Mouse (Mus musculus) limb, embryonic 12.5 days (tissue): Measurements from ENCODE around the gene Gm10639. TPM values are rescaled to one million over a fixed set of nuclear protein-coding genes. Genes with fewer than 3 reads are reported as not detected.
"Not testable (repeated sequence)": the region's sequence is repeated elsewhere in the genome, so short reads cannot be mapped to it uniquely, and the experiment has no call there.

Source experiments
- ATAC-seq: fragments of 200-750 bp; cut with Nextera tagmentation; 2 replicates; pipeline ENCODE4 v1.8.0; 2017; ENCODE audit warnings: low read depth, moderate TSS enrichment; ENCODE audit not compliant: insufficient number of reproducible peaks, insufficient read depth, low FRiP score, low TSS enrichment
- H3K27ac ChIP-seq: fragments of 300-500 bp; sonication (generic); 2 replicates; pipeline ENCODE4 v1.5.1; 2016; ENCODE audit warnings: mild to moderate bottlenecking, moderate library complexity
- H3K27me3 ChIP-seq: fragments of 300-500 bp; sonication (generic); 2 replicates; pipeline ENCODE4 v1.6.1; 2016; ENCODE audit warnings: mild to moderate bottlenecking, moderate library complexity
- H3K36me3 ChIP-seq: fragments of 300-500 bp; sonication (generic); 2 replicates; pipeline ENCODE4 v1.6.1; 2016; ENCODE audit warnings: mild to moderate bottlenecking, moderate library complexity
- H3K4me1 ChIP-seq: fragments of 300-500 bp; sonication (generic); replicated peaks from 2 replicates; pipeline ENCODE4 v1.6.1; 2016
- H3K4me2 ChIP-seq: fragments of 300-500 bp; sonication (generic); 2 replicates; pipeline ENCODE4 v1.6.1; 2016; ENCODE audit warnings: mild to moderate bottlenecking, moderate library complexity
- H3K4me3 ChIP-seq: fragments of 300-500 bp; sonication (generic); replicated peaks from 2 replicates; pipeline ENCODE4 v1.5.1; 2016; ENCODE audit warnings: mild to moderate bottlenecking
- H3K9ac ChIP-seq: fragments of 300-500 bp; sonication (generic); replicated peaks from 2 replicates; pipeline ENCODE4 v1.6.1; 2016; ENCODE audit warnings: mild to moderate bottlenecking, moderate library complexity
- H3K9me3 ChIP-seq: fragments of 300-500 bp; sonication (generic); 2 replicates; pipeline ENCODE4 v1.6.1; 2016; ENCODE audit warnings: mild to moderate bottlenecking, moderate library complexity
- WGBS: fragments of 180-500 bp; shearing (Covaris S2); methylation state at CpG from one replicate; pipeline ENCODE4 v1.1.7; 2016; 5-methylcytosine and 5-hydroxymethylcytosine counted together
- polyA plus RNA-seq: library from polyadenylated mRNA; unstranded; fragments of >200 nt; fragmentation: Nextera tagmentation; extraction: Ambion mirVana; gene quantifications from 2 replicates; pipeline ENCODE4 v1.2.1, GENCODE M21; 2016

Gm10639 gene
- polyA plus RNA-seq, 1 experiment from 2014 or later, result not detected

DNA sequence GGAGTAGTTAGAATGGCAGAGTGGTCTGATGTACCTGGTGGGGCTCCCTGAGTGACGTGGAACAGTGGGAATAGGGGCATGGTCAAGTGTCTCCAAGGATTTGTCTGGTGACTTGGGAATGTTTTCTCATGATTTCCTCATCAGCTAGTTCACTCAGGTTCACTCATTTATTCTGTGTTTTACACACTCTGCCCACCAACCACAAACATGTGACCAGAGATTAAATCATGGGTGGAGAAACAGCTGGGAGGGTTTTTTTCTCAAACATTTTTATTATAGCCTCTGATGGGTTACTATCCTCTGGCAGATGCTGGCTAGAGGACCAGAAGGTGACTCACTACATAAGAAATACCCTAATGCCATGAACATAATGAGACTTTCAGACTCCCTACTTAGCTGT, 8.5 kb downstream of the Gm10639 start:
- H3K9ac ChIP-seq, result no peak overlapping the region

DNA sequence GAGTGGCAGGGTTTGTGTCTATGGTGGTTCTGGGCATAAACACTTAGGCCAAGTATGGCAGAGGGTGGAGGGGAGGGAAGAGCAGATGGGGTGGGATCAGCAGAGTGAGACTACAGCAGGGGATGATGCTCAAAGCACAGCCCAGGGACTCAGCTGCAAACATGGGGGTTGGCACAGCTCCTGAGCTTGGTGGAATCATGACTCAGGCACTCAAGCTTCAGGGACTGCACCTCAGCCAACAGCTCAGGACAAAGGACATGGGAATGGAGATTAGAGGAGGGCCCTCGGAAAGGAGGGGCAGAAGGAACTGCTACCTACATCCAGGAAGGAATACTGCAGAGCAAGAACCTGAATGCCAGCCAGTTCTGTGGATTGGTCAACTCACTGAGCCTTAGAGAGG, 9.4 kb downstream of the Gm10639 start:
- not testable (repeated sequence) for H3K27me3 ChIP-seq, H3K4me1 ChIP-seq, H3K36me3 ChIP-seq, ATAC-seq, H3K9ac ChIP-seq, H3K4me3 ChIP-seq, H3K9me3 ChIP-seq, H3K4me2 ChIP-seq, H3K27ac ChIP-seq
- 72% methylated on average over 1 of the region's 1 CpGs for WGBS

More for the DNA sequence above, 8.5 kb downstream of the Gm10639 start:
- 65% methylated on average over 1 of the region's 1 CpGs for WGBS
- Histone ChIP-seq H3K4me3 (no peak overlapping the region), H3K27ac (no peak overlapping the region), H3K36me3 (no peaks in the 10 kb centered on the region), H3K4me1 (no peaks in the 10 kb centered on the region), H3K9me3 (no peaks in the 10 kb centered on the region), H3K27me3 (no peaks in the 10 kb centered on the region), H3K4me2 (no peak overlapping the region)
- no peak for ATAC-seq

DNA sequence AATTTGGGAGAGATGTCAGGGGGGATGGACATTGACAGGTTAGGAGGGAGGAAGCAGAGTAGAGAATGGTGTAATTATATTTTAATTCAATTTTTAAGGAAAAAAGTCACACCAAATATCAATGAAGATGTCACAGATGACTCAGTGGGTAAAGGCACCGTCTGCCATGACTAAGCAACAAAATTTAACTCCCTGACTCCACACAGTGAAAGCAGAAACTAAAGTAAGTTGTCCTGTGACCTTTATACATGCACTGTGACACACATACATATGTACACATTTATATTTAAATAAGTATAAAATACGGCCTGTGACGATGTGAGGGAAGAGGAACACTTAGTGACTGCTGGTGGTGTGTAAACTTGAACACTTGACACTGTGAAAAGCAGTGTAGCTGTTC, 18.4 kb downstream of the Gm10639 start:
- not testable (repeated sequence) for H3K27me3 ChIP-seq, H3K36me3 ChIP-seq, H3K27ac ChIP-seq, H3K4me3 ChIP-seq, H3K4me1 ChIP-seq, H3K9ac ChIP-seq, ATAC-seq, H3K4me2 ChIP-seq, H3K9me3 ChIP-seq
- 84% methylated on average over 3 of the region's 3 CpGs for WGBS

DNA sequence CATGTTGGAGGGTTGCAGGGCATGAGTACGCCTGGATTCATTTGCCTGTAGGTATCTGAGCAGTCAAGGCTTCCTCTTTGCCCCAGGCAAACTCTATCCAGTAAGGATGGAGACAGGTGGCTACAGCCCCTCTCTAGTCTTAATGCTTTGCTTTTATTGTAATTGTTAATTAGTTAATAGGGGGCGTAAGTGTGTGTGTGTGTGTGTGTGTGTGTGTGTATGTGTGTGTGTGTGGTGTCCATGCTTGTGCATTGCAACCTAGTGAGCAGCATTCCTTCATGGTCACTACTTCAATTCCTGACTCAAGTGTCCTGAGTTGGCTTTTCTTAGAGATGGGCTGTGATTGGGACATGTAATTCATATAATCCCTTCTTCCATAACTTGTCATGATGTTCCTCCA, 25.0 kb downstream of the Gm10639 start, which contains the start of gene Omt2a:
Omt2a (minus strand) TSS at position 101 of the 400 bp plus-strand sequence.
- no peak within 1 kb of the TSS for H3K27ac ChIP-seq
- WGBS, result 79% methylated on average over 2 of the region's 2 CpGs

DNA sequence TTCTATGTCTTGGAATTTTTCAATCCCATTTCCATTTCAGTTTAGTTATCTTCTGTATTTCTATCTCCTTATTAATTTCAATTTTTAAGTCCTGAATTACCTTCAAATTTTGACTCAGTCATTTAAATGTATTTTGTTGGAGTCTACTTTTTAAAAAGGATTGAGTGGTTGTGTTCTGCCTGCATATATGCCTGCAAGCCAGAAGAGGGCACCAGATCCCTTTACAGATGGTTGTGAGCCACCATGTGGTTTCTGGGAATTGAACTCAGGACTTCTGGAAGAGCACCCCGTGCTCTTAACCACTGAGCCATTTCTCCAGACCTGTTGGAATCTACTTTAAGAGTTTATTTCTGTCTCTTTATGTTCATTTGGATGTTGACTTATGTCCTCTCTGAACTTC, 29.8 kb downstream of the Gm10639 start:
- Histone ChIP-seq H3K4me2 (no peak overlapping the region), H3K27me3 (no peaks in the 10 kb centered on the region), H3K9ac (no peak overlapping the region), H3K4me1 (no peaks in the 10 kb centered on the region), H3K36me3 (no peaks in the 10 kb centered on the region), H3K27ac (no peak overlapping the region), H3K9me3 (no peaks in the 10 kb centered on the region), H3K4me3 (no peak overlapping the region)
- no peak for ATAC-seq
- WGBS, result 37% methylated on average over 1 of the region's 1 CpGs

More for the DNA sequence above, 25.0 kb downstream of the Gm10639 start, which contains the start of gene Omt2a:
- no peak for ATAC-seq
- H3K4me1 ChIP-seq, result no peaks in the 10 kb centered on the region
- H3K36me3 ChIP-seq, result no peaks in the 10 kb centered on the region
- H3K4me2 ChIP-seq, result no peak within 1 kb of the TSS
- H3K4me3 ChIP-seq, result no peak within 1 kb of the TSS
- H3K9me3 ChIP-seq, result no peaks in the 10 kb centered on the region
- H3K9ac ChIP-seq, result no peak within 1 kb of the TSS
- H3K27me3 ChIP-seq, result no peaks in the 10 kb centered on the region

DNA sequence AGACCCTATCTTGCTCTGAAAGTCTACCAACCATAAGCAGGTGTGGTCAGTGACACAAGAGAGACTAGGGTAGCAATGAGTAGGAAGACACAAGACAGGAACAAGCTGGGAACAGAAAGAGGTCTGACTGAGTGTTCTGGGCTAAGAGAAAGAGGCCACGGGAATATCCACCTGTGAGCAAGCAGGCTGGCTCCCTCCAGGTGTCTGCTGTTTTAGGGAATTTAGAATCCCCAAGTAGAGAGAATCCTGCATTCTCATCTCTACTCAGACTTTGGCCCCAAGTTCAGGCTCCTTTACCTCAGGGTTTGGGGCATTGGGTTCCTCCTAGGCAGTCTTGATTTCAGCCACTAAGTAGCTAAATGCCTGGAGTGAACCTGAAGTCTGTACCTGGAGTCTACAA, 37.6 kb downstream of the Gm10639 start, which contains the start of gene Omt2b:
Omt2b (plus strand) TSS at position 301 of the 400 bp plus-strand sequence.
- not testable (repeated sequence) for H3K4me1 ChIP-seq

DNA sequence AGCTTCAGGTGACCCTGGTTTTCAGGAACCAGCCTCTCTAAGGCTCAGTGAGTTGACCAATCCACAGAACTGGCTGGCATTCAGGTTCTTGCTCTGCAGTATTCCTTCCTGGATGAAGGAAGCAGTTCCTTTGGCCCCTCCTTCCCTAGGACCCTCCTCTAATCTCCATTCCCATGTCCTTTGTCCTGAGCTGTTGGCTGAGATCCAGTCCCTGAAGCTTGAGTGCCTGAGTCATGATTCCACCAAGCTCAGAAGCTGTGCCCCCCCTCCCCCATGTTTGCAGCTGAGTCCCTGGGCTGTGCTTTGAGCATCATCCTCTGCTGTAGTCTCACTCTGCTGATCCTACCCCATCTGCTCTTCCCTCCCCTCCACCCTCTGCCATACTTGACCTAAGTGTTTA, 47.3 kb downstream of the Gm10639 start:
- H3K27me3 ChIP-seq, ATAC-seq: not testable (repeated sequence)

More for the DNA sequence above, 37.6 kb downstream of the Gm10639 start, which contains the start of gene Omt2b:
- not testable (repeated sequence) for H3K27ac ChIP-seq, H3K9me3 ChIP-seq, H3K4me2 ChIP-seq, H3K27me3 ChIP-seq, H3K4me3 ChIP-seq, H3K36me3 ChIP-seq, H3K9ac ChIP-seq, ATAC-seq
- WGBS, result 77% methylated on average over 1 of the region's 1 CpGs

DNA sequence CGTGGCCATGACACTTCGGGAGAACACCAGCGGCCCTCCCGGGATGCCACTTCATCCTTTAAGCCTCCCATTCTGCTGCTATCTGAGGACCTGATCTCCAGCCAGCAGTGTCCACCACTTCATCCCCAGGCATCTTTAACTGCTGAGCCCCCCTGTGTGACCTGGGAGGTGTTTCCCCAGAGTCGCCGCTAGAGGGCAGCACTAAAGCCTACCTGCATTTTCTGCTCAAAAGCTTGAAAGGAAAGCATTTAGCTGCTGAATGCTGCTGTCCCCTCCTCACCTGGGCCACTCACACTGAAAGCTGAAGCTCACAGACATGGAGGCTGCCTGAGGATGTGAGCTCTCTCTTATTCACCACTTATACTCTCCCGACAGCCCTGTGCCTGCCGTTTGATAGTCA, 50.6 kb downstream of the Gm10639 start:
- H3K4me1 ChIP-seq, H3K4me3 ChIP-seq, H3K9me3 ChIP-seq, H3K9ac ChIP-seq, H3K4me2 ChIP-seq, H3K27me3 ChIP-seq, ATAC-seq, H3K36me3 ChIP-seq, H3K27ac ChIP-seq: not testable (repeated sequence)
- WGBS, result 19% methylated on average over 8 of the region's 8 CpGs

More for the DNA sequence above, 47.3 kb downstream of the Gm10639 start:
- not testable (repeated sequence) for H3K27ac ChIP-seq, H3K9ac ChIP-seq, H3K9me3 ChIP-seq, H3K4me2 ChIP-seq, H3K36me3 ChIP-seq, H3K4me1 ChIP-seq, H3K4me3 ChIP-seq

DNA sequence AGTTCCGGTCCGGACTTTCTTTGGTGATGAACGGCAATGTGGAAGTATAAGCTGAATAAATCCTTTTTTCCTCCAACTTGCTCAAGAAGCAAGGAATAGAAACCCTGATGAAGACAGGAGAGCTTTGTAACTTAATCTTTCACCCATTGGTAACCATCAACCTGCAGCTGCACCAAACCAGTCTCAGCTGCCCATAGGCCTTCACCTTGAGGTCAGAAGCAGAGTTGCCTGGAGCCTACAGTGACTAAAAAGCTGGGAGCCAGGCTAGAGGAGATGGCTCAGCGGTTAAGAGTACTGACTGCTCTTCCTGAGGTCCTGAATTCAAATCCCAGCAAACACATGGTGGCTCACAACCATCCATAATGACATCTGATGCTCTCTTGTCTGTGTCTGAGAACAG, 52.8 kb downstream of the Gm10639 start:
- not testable (repeated sequence) for H3K27ac ChIP-seq, ATAC-seq, H3K4me1 ChIP-seq, H3K27me3 ChIP-seq, H3K9ac ChIP-seq, H3K4me3 ChIP-seq, H3K36me3 ChIP-seq, H3K4me2 ChIP-seq, H3K9me3 ChIP-seq
- 85% methylated on average over 4 of the region's 4 CpGs for WGBS

DNA sequence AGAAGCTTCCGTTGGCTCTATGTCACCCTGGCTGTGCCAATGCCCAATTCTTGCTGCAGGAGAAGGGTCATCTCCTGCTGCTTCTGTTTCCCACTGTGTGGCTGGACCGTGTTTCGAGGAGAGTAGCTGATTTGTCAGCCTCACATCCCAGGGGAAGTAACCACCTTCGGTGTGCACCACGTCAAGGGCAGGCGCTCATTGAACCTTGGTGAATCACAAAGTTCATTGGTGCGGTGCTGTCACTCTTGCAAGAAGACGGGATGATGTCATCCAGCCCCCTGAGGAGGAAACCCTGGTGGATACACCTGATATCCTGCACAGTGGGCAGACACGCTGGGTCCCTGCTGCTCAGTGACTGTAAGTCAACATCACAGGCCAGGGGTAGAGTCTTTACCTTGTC, 53.3 kb downstream of the Gm10639 start:
- not testable (repeated sequence) for H3K4me2 ChIP-seq, H3K9me3 ChIP-seq, H3K27ac ChIP-seq, H3K36me3 ChIP-seq, ATAC-seq, H3K27me3 ChIP-seq, H3K9ac ChIP-seq, H3K4me1 ChIP-seq, H3K4me3 ChIP-seq
- WGBS, result 88% methylated on average over 9 of the region's 9 CpGs

DNA sequence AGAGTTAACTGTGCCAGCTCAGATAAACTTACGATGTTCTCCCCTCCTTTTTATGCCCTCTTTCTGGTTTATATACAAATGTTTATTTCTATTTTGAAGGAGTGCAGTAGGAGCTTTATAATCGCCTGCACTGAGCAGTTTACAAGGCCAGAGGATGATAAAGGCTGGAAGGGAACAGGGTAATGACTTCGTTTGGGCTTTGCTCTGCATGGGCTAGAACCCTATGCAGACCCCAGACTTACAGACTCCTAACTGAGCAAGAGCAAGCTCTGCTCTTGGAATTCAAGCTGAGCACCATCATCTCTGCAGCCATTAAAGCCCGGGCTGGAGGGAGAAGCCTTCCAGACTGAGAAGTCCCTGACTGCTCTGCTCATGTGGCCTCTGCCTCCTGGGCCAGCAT, 55.5 kb downstream of the Gm10639 start:
- H3K9ac ChIP-seq, ATAC-seq, H3K4me2 ChIP-seq, H3K27me3 ChIP-seq, H3K36me3 ChIP-seq, H3K4me1 ChIP-seq, H3K9me3 ChIP-seq, H3K4me3 ChIP-seq, H3K27ac ChIP-seq: not testable (repeated sequence)
- WGBS, result 36% methylated on average over 4 of the region's 4 CpGs

DNA sequence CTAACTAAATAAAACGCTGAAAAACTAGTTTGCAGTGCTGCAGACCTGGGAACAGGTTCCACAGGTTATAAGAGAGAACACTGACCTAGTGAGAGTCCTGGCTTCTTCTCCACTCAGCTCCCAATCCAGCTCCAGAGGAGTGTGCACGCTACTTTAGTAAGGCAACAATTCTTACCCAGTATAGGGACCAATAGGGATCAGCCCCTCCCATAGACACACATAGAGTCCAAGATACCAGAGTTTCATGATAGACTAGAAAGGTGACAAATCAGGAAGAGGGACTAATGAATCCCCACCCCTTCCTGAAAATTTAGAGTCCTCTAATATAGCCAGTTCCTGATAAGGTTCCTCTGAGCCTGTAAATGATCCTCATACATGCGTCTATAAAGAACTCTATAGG, 57.3 kb downstream of the Gm10639 start:
- H3K27ac ChIP-seq, result no peak overlapping the region
- no peak overlapping the region for H3K4me2 ChIP-seq
- no peaks in the 10 kb centered on the region for H3K36me3 ChIP-seq
- H3K27me3 ChIP-seq, result no peaks in the 10 kb centered on the region
- H3K4me1 ChIP-seq, result no peaks in the 10 kb centered on the region
- no peak for ATAC-seq
- no peak overlapping the region for H3K4me3 ChIP-seq
- no peaks in the 10 kb centered on the region for H3K9me3 ChIP-seq
- no peak overlapping the region for H3K9ac ChIP-seq
- 70% methylated on average over 3 of the region's 3 CpGs for WGBS
